Mouse (Mus musculus) CH12.LX (cell line): Measurements from ENCODE around the gene Klhdc10. TPM values are rescaled to one million over a fixed set of nuclear protein-coding genes. Genes with fewer than 3 reads are reported as not detected.

Experiments
- DNase-seq: peaks from one replicate; pipeline ENCODE4 v3.0.0-alpha.2; 2013; ENCODE audit errors: extremely low read depth
- H3K27ac ChIP-seq: 2 replicates; pipeline ENCODE4 v1.5.1; 2012; ENCODE audit warnings: low read depth, mild to moderate bottlenecking, control low read depth, moderate library complexity; ENCODE audit not compliant: insufficient read depth
- H3K27me3 ChIP-seq: replicated peaks from 2 replicates; pipeline ENCODE3; 2012; ENCODE audit warnings: inconsistent platforms
- H3K36me3 ChIP-seq, 2 experiments: replicated peaks in 1 of 2; 2 replicates each; pipeline versions ENCODE3 to v1.6.1; 2012; ENCODE audit warnings: inconsistent platforms in 1 of 2, low read length in 1 of 2, mild to moderate bottlenecking in 1 of 2, mixed read lengths in 1 of 2, moderate library complexity in 1 of 2; ENCODE audit not compliant: control insufficient read depth in 1 of 2, insufficient read depth in 1 of 2
- H3K4me1 ChIP-seq, 2 experiments: 2 replicates each; pipeline ENCODE4 v1.6.1; 2012; ENCODE audit warnings: inconsistent platforms in 1 of 2, moderate library complexity in 1 of 2; ENCODE audit not compliant: insufficient read depth in 2 of 2, control insufficient read depth in 1 of 2
- H3K4me2 ChIP-seq: 2 replicates; pipeline ENCODE4 v1.6.1; 2012; ENCODE audit warnings: low read depth, mild to moderate bottlenecking, control low read depth; ENCODE audit not compliant: poor library complexity, insufficient read depth, severe bottlenecking
- H3K4me3 ChIP-seq, 3 experiments: fragments of 150-350 bp in 1 of 3; sonication (generic) in 1 of 3; replicated peaks in 1 of 3; 2 replicates each; pipeline versions ENCODE3 to v1.5.1; 2011 to 2012; ENCODE audit warnings: low read depth in 2 of 3, low read length in 2 of 3, mild to moderate bottlenecking in 2 of 3, moderate library complexity in 2 of 3, control low read depth in 1 of 3, improper control_type of control experiment in 1 of 3, inconsistent platforms in 1 of 3, mixed read lengths in 1 of 3; ENCODE audit not compliant: poor library complexity in 1 of 3
- H3K79me2 ChIP-seq: replicated peaks from 2 replicates; pipeline ENCODE4 v1.6.1; 2012; ENCODE audit warnings: mild to moderate bottlenecking, moderate library complexity; ENCODE audit not compliant: control insufficient read depth, poor library complexity, insufficient read depth, severe bottlenecking; ENCODE audit errors: extremely low read depth
- H3K9ac ChIP-seq: 2 replicates; pipeline ENCODE4 v1.6.1; 2012; ENCODE audit warnings: low read depth, mild to moderate bottlenecking, control low read depth, moderate library complexity; ENCODE audit not compliant: insufficient read depth
- H3K9me3 ChIP-seq: replicated peaks from 2 replicates; pipeline ENCODE3; 2012; ENCODE audit warnings: low read length, inconsistent platforms, mixed read lengths
- BHLHE40 ChIP-seq: IDR thresholded peaks from 2 replicates; pipeline ENCODE4 v1.6.1; 2011; ENCODE audit warnings: mild to moderate bottlenecking, low read depth, low read length, improper control_type of control experiment
- CHD1 ChIP-seq: IDR thresholded peaks from 2 replicates; pipeline ENCODE4 v1.6.1; 2012; ENCODE audit warnings: low read depth, low read length, improper control_type of control experiment, inconsistent platforms
- CTCF ChIP-seq, 2 experiments: IDR thresholded peaks in 1 of 2; conservative IDR thresholded peaks in 1 of 2; 2 replicates each; pipeline ENCODE4 v1.5.1; 2011 to 2012; ENCODE audit warnings: low read depth in 2 of 2, low read length in 2 of 2, improper control_type of control experiment in 1 of 2, inconsistent platforms in 1 of 2, mild to moderate bottlenecking in 1 of 2, moderate library complexity in 1 of 2
- ELF1 ChIP-seq: IDR thresholded peaks from 2 replicates; pipeline ENCODE4 v1.6.1; 2014; ENCODE audit warnings: low read depth, mild to moderate bottlenecking, inconsistent platforms, low read length, improper control_type of control experiment
- GABPA ChIP-seq: IDR thresholded peaks from 2 replicates; pipeline ENCODE4 v1.6.1; 2012; ENCODE audit warnings: low read depth, low read length, improper control_type of control experiment, inconsistent platforms; ENCODE audit not compliant: insufficient replicate concordance
- HCFC1 ChIP-seq: IDR thresholded peaks from 2 replicates; pipeline ENCODE4 v1.6.1; 2012; ENCODE audit warnings: low read depth, mild to moderate bottlenecking, inconsistent platforms, low read length, improper control_type of control experiment
- IRF4 ChIP-seq: IDR thresholded peaks from 2 replicates; pipeline ENCODE4 v1.6.1; 2014; ENCODE audit warnings: low read depth, mild to moderate bottlenecking, inconsistent platforms, low read length, improper control_type of control experiment
- MAFK ChIP-seq: IDR thresholded peaks from 2 replicates; pipeline ENCODE4 v1.6.1; 2011; ENCODE audit warnings: low read length, improper control_type of control experiment; ENCODE audit not compliant: insufficient replicate concordance
- MAX ChIP-seq: IDR thresholded peaks from 2 replicates; pipeline ENCODE4 v1.6.1; 2011; ENCODE audit warnings: low read length, improper control_type of control experiment
- MAZ ChIP-seq: IDR thresholded peaks from 2 replicates; pipeline ENCODE4 v1.6.1; 2012; ENCODE audit warnings: low read depth, mild to moderate bottlenecking, inconsistent platforms, low read length, improper control_type of control experiment, moderate library complexity
- NELFE ChIP-seq: IDR thresholded peaks from 2 replicates; pipeline ENCODE4 v1.6.1; 2011; ENCODE audit warnings: low read depth, low read length, improper control_type of control experiment
- NRF1 ChIP-seq: IDR thresholded peaks from 2 replicates; pipeline ENCODE4 v1.6.1; 2014; ENCODE audit warnings: low read depth, mild to moderate bottlenecking, inconsistent platforms, low read length, improper control_type of control experiment, moderate library complexity
- RAD21 ChIP-seq: IDR thresholded peaks from 2 replicates; pipeline ENCODE4 v1.6.1; 2011; ENCODE audit warnings: low read depth, mild to moderate bottlenecking, low read length, improper control_type of control experiment, moderate library complexity
- RCOR1 ChIP-seq: conservative IDR thresholded peaks from 2 replicates; pipeline ENCODE4 v1.6.1; 2012; ENCODE audit warnings: low read depth, mild to moderate bottlenecking, inconsistent platforms, low read length, improper control_type of control experiment
- SIN3A ChIP-seq: IDR thresholded peaks from 2 replicates; pipeline ENCODE4 v1.6.1; 2012; ENCODE audit warnings: low read length, improper control_type of control experiment, inconsistent platforms
- SMC3 ChIP-seq: IDR thresholded peaks from 2 replicates; pipeline ENCODE4 v1.6.1; 2011; ENCODE audit warnings: low read depth, low read length, improper control_type of control experiment
- TBP ChIP-seq: conservative IDR thresholded peaks from 2 replicates; pipeline ENCODE4 v1.6.1; 2011; ENCODE audit warnings: low read depth, low read length, improper control_type of control experiment
- TCF12 ChIP-seq: IDR thresholded peaks from 2 replicates; pipeline ENCODE4 v1.6.1; 2014; ENCODE audit warnings: low read depth, mild to moderate bottlenecking, inconsistent platforms, low read length, improper control_type of control experiment
- UBTF ChIP-seq: IDR thresholded peaks from 2 replicates; pipeline ENCODE4 v1.6.1; 2012; ENCODE audit warnings: low read depth, mild to moderate bottlenecking, inconsistent platforms, low read length, improper control_type of control experiment, moderate library complexity
- USF2 ChIP-seq: conservative IDR thresholded peaks from 2 replicates; pipeline ENCODE4 v1.6.1; 2011; ENCODE audit warnings: low read depth, low read length, improper control_type of control experiment
- ZC3H11A ChIP-seq: IDR thresholded peaks from 2 replicates; pipeline ENCODE4 v1.6.1; 2012; ENCODE audit warnings: low read depth, mild to moderate bottlenecking, inconsistent platforms, low read length, improper control_type of control experiment
- ZMIZ1 ChIP-seq: IDR thresholded peaks from 2 replicates; pipeline ENCODE4 v1.6.1; 2012; ENCODE audit warnings: low read depth, mild to moderate bottlenecking, inconsistent platforms, low read length, improper control_type of control experiment
- ZNF384 ChIP-seq: IDR thresholded peaks from 2 replicates; pipeline ENCODE4 v1.6.1; 2012; ENCODE audit warnings: low read depth, low read length, improper control_type of control experiment, inconsistent platforms
- dilution Hi-C: fragments of 300-500 bp; cut with MboI; formaldehyde crosslinking; loops from 2 replicates; pipeline ENCODE4 v1.14.3; 2020; ENCODE audit warnings: low sequenced_read_pairs; ENCODE audit not compliant: extremely low pct_unique_long_range_greater_than_20kb, extremely low pct_ligation_motif_present
- in situ Hi-C: fragments of 300-500 bp; cut with MboI; formaldehyde crosslinking; loops from 3 replicates; pipeline ENCODE4 v1.14.3; 2019; ENCODE audit warnings: low sequenced_read_pairs, low pct_ligation_motif_present, low pct_unique_long_range_greater_than_20kb, mixed read lengths
- polyA plus RNA-seq: library from polyadenylated mRNA; unstranded; fragments of >175 nt; gene quantifications from 2 replicates; pipeline ENCODE4 v1.2.1, GENCODE M21; 2012; ENCODE audit warnings: low read depth; ENCODE audit not compliant: insufficient read length
- total RNA-seq, 2 experiments: library from RNA; depleted of rRNA; stranded (reverse); fragments of 300-350 nt in 1 of 2; fragments of >200 nt in 1 of 2; gene quantifications; 2 replicates each; pipeline ENCODE4 v1.2.3; 2012 to 2014

Klhdc10 gene
- total and polyA plus RNA-seq, 3 experiments = 22.1 to 30.6 (median 29.6) TPM

GRCm38 (mm10) chr6:30403465-30403864 is 1.8 kb downstream of the Klhdc10 start (continued):
- peak; percentile 92 for TF ChIP-seq RAD21
- no peak for TF ChIP-seq UBTF
- peak; percentile 91 to 96 for TF ChIP-seq CTCF (conservative IDR thresholded peaks at IDR 0.05 in 1 of 2, IDR thresholded peaks at IDR 0.05 in 1 of 2; ENCODE audit: low read depth in 2 of 2, low read length in 2 of 2)
- no peak for TF ChIP-seq GABPA
- no peak for TF ChIP-seq MAFK
- TF ChIP-seq USF2 = no peak
- TF ChIP-seq IRF4 = no peak; the same call in 1 of the 2 replicates
- TF ChIP-seq SIN3A = no peak; the same call in 1 of the 2 replicates
- TF ChIP-seq ZNF384 = peak; percentile 56
- no peak for TF ChIP-seq MAX
- peak; percentile 78 for TF ChIP-seq SMC3
- no peak for TF ChIP-seq TCF12
- TF ChIP-seq ZMIZ1 = no peak
- 0 out of 2 replicates have a peak, but pooled peaks have one; percentile 13 for TF ChIP-seq TBP

GRCm38 (mm10) chr6:30404671-30405070 is 3.0 kb downstream of the Klhdc10 start:
- dilution Hi-C loops = no loop called here
- no peak for TF ChIP-seq BHLHE40
- no peak for TF ChIP-seq TCF12
- TF ChIP-seq RAD21 = no peak
- TF ChIP-seq MAZ = no peak
- TF ChIP-seq RCOR1 = no peak
- TF ChIP-seq NELFE = no peak
- TF ChIP-seq, all 38 proteins: peak for 0
- DNase-seq = no peak
- Histone ChIP-seq H3K27ac (no peak overlapping the region), H3K36me3 (peaks cover 0 to 9% of the 10 kb centered on the region in 2 experiments), H3K4me3 (no peak overlapping the region), H3K4me1 (peaks cover 3 to 23% of the 10 kb centered on the region in 2 experiments; a peak in 3 of 4 replicates), H3K4me2 (no peak overlapping the region), H3K9me3 (no peaks in the 10 kb centered on the region), H3K79me2 (peaks cover 16% of the 10 kb centered on the region), H3K27me3 (no peaks in the 10 kb centered on the region), H3K9ac (no peak overlapping the region)
- in situ Hi-C loops = loop anchor here (25.0 kb wide), 1 partner anchor 583 kb away; no protein-coding TSS in a partner anchor

DNA sequence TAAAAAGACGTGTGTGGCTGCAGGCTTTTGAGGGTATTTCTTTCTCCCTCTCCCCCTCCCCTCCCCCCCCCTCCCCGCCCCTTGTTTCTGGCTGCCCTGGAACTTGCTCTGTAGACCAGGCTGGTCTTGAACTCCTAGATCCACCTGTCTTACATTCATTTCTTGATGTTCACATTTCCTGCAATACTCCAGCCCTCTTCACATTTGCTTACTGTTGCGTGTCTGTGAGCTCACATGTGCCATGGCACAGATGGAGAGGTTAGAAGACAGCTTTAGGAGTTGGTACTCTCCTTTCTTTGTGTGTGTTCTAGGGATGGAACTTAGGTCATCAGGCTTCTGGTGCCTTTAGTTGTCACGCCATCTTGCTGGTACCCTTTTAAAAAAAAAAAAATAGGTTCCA is 6.6 kb downstream of the Klhdc10 start:
- Histone ChIP-seq H3K27me3 (no peaks in the 10 kb centered on the region), H3K27ac (no peak overlapping the region), H3K79me2 (peaks cover 16% of the 10 kb centered on the region), H3K9me3 (no peaks in the 10 kb centered on the region), H3K36me3 (peaks cover 0 to 24% of the 10 kb centered on the region in 2 experiments), H3K4me1 (peaks cover 3 to 17% of the 10 kb centered on the region in 2 experiments; a peak in 3 of 4 replicates), H3K4me2 (no peak overlapping the region), H3K9ac (no peak overlapping the region), H3K4me3 (no peak overlapping the region)
- no peak for TF ChIP-seq ELF1
- TF ChIP-seq TBP = no peak
- no peak for TF ChIP-seq ZC3H11A
- TF ChIP-seq MAZ = no peak
- TF ChIP-seq RAD21 = no peak
- no peak for TF ChIP-seq NRF1
- no peak for TF ChIP-seq HCFC1
- no peak for TF ChIP-seq CHD1
- dilution Hi-C loops = no loop called here
- in situ Hi-C loops = loop anchor here (25.0 kb wide), 1 partner anchor 579 kb away; no protein-coding TSS in a partner anchor
- DNase-seq = no peak
